Mouse (Mus musculus) frontal cortex, adult 2 months (tissue): Measurements from ENCODE around the gene Hmgb1. TPM values are rescaled to one million over a fixed set of nuclear protein-coding genes. Genes with fewer than 3 reads are reported as not detected.

Experiments
- DNase-seq, 2 experiments: peaks; one replicate each; pipeline ENCODE4 v3.0.0; 2022; ENCODE audit warnings: low spot score in 1 of 2; ENCODE audit errors: extremely low spot score in 1 of 2
- polyA plus RNA-seq: library from polyadenylated mRNA; depleted of rRNA; stranded (reverse); fragments of >200 nt; gene quantifications from 2 replicates; pipeline ENCODE4 v1.2.3, GENCODE M21; 2012; rRNA removed

The Hmgb1 gene
- 210 and 214 TPM in 2 replicates for polyA plus RNA-seq

GRCm38 (mm10) chr5:149184104-149184843 lies at the start of gene Hmgb1, which contains the start of gene Uspl1:
TSS of gene Hmgb1 (minus strand) at chr5:149184489.
TSS of gene Uspl1 (plus strand) at chr5:149184350.
- DNase-seq: peak; percentile 95 to 98

GRCm38 (mm10) chr5:149229619-149230339 lies 45.5 kb upstream of the Hmgb1 start:
- no peak for DNase-seq

- peak; percentile 92 to 99 for DNase-seq
Measured at GRCm38 (mm10) chr5:149228700-149229618, 44.7 kb upstream of the Hmgb1 start.

- DNase-seq: no peak
Measured at GRCm38 (mm10) chr5:149224666-149225065, 40.4 kb upstream of the Hmgb1 start.

GRCm38 (mm10) chr5:149221355-149221754 lies 37.1 kb upstream of the Hmgb1 start:
- no peak for DNase-seq

GRCm38 (mm10) chr5:149219493-149219892 lies 35.2 kb upstream of the Hmgb1 start:
- no peak for DNase-seq

DNA sequence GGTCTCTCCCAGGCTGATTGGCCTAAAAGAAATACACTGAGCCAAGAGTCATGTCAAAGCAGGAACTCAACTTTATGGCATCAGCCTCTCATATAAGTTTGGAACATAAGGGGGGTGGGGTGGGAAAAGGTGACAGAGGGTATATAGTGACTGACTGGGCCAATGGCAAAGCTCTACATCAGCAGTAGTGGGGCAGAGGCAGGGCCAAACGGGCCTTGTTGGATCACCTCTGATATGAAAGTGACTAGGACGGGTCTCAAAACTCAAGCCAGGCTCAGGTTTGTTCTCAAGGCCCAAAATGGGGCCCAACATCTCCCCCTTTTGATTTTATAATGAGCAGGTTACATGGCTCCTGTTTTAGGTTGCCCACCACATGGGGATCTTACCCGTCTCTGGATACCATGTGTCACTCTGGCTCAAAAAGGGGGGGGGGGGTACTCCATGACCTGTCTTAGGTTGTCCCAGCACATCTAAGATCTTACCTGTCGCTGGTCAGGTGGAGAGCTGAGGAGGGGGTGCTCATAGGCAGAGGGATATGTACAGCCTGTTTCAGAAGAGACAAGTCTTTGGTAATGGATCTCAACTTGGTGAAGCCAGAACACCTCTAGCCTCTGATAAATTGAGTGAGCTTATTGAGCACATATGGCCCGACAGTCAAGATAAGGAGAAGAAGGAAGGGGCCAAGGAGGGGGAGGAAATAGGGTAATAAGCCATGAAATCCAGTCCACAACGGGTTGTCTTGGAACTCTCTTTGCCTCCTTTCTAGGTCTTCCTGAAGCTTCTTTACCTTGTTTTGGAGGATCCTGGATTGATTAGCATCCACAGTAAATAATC lies 33.5 kb upstream of the Hmgb1 start:
- no peak for DNase-seq

- DNase-seq: no peak
Measured at GRCm38 (mm10) chr5:149215540-149215939, 31.3 kb upstream of the Hmgb1 start.

- no peak for DNase-seq
Measured at GRCm38 (mm10) chr5:149212806-149213205, 28.5 kb upstream of the Hmgb1 start.

DNA sequence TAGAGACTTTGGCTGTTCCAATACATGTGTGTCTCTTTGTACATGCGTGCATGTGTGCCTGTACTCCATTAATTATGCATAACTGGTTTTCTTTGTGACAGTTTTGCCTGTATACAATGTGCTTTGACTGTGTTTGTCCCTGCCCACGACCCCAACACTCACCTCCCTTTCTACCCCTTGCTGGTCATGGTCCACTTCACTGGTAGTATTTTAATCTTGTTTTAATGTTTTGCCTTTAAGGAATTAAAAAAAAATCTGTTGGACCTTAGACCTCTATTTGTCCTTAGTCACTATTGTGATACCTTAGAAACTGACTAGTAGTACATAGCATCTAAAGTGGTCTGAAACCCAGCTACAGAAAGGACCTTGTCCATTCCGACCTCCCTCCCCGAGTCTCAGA lies 26.8 kb upstream of the Hmgb1 start:
- DNase-seq: no peak

DNA sequence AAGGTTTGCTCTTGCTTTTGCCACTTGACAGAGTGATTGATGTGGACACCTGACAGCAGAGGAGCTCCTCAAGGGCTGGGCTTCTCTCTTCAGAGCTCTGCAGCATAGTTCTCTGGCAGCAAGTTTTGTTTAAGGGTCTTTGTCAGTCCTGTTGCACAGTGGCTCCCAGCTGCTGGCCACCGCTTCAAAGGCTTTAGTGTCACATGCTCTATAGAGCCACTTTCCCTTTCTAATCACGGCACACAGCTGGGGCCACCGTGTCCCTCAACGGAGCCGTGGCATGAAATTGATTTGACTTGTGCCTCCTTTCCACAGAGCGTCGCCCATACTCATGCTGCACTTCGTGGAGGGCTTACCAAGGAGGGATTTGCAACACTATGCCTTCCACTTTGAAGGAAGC lies 25.0 kb upstream of the Hmgb1 start:
- DNase-seq: no peak

DNA sequence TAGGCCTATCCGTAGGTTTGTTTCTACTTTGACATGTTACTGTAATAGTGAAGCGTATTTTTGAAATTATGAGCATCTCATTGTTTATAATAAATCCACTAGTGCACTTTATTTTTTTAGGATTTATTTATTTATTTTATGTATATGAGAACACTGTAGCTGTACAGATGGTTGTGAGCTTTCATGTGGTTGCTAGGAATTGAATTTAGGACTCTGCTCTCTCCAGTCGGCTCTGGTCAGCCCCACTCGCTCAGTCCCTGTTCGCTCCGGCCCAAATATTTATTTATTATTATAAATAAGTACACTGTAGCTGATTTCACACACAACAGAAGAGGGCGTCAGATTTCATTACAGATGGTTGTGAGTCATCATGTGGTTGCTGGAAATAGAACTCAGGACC lies 24.5 kb upstream of the Hmgb1 start:
- DNase-seq: no peak

DNA sequence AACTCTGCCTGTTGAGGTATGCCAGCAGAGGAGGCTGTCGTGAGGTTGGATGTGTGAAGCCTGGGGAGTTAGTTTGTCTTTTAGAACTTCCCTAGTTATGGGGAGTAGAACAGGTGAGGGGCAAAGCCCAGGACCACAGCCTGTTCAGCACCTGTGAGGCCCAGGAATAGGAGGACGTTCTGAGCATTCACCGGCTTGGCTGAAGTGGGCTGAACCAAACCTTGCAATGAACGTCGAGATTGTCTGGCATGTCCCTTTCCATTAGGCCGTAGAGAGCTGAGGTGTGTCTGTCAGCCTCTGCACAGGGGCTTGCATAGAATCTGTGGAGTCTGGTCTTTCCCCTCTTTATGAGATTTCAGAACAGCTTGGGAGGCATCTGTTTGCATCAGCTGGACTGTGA lies 23.4 kb upstream of the Hmgb1 start:
- no peak for DNase-seq

GRCm38 (mm10) chr5:149206286-149206685 lies 22.0 kb upstream of the Hmgb1 start:
- DNase-seq: no peak

DNA sequence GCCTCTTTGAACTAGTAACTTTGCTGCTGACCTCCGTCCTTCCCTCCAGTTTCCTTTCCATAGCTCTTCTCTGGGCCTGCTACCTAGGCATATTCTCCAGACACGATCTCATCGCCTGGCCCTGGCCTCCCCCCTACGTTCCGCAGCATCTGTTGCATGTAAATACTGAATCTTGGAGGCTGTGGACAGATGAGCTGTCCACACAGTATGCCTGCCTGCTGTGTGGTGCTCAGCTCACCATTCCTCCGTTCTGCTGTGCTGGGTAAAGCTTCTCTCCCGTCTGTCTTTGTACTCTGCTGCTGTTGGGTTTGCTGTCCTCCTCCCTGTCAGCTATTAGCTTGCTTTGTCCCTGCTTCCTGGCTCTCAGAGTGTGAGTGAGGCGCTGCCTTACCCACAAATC lies 21.0 kb upstream of the Hmgb1 start:
- no peak for DNase-seq

GRCm38 (mm10) chr5:149204822-149205221 lies 20.5 kb upstream of the Hmgb1 start:
- DNase-seq: no peak

GRCm38 (mm10) chr5:149203796-149204375 lies 19.6 kb upstream of the Hmgb1 start:
- no peak for DNase-seq

DNA sequence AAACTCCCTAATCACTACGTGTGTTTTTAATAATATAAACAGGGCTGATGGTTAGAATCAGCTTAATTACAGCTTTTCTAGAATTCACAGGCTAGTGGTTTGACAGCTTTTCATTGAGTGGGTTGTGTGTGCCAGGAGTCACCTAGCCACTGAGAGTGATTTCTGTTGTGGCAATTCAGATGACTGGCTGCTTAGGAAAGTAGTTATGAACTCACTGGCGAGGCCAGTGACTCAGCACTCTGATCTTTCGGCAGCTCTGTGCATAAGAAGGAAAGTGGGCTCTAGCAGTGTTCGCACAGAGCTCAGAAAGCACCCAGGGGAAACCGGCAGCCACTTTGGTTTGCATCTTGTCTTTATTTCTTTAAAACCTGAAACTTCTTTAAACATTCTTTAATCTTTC lies 18.7 kb upstream of the Hmgb1 start:
- peak in 1 of 2 experiments; percentile 47 for DNase-seq

DNA sequence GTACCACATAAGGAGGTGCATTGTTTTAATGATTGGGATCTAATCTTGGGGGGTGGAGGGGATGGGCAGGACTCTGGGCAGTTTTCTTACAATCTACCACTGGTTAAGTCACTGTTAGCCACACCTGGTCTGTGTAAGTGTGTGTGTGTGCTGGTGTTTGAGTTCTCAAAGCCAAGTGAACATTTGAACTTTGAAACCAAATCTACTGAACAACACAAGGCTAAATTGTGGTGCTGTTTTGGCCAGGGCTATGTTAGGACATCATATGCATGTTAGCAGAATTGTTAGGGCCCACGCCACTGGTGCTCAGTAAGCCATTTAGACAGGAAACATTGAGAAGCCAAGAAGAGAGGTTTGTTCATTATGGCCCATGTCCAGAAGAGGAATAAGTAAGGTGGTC lies 14.5 kb upstream of the Hmgb1 start:
- DNase-seq: no peak

DNA sequence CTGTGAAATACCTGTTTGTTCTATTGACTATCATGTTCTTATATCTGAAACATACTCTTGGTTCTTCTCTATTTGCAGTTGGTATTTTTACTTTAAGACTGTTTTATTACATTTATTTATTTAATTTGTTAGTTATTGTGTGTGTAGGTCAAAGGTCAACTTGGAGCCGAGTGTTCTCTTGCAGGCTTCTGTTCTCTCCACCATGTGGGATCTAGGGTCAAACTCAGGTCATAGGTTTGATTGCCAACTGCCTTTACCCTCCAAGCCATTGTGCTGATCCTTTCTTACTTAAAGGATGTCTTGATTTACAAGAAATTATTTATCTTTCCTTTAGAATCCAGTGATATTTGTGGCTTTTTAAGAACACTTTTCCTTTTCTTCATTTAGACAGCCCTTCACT lies 12.3 kb upstream of the Hmgb1 start:
- DNase-seq: no peak
